In the genomic region with DNA sequence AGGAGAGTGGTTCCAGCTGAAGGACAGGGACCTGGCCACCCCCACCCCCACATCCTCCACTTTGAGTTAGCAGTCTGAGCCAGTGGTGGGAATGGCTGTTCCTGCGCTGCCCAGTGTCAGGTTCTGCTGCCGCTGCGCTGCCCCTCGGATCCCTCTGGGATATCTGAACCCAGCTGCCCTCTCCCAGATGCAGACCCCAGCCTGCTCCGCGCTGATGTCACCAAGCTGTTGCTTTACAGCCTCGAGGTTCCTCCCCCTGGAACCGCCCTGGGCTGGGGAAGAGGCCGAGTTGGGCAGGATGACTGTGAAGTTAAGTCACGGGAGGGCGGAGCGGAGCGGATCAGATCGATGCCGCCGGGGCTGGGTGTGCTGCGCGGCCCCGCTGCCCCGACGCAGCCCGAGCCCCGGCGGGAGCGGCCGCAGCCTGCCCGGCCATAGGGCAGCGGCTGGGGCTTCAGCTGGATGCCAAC, we compare ENCODE assay signal across 8 mouse cellular contexts.
A peak's percentile ranks its signal among the peaks of the same experiment; 100 is the strongest.
DNase-seq lines count a peak whose midpoint lies in the region; ATAC-seq and TF ChIP-seq lines count a peak whose summit lies in the region.

No protein-coding gene starts in this region.

- H3ac ChIP-seq in C2C12 (ENCODE audit: control insufficient read depth, insufficient read length, low read depth) = peak overlapping the region; percentile 53

- peak overlapping the region; percentile 73 for H3K9ac ChIP-seq in intestine, embryonic 16.5 days (ENCODE audit: low read depth, low read length)
- H3K9ac ChIP-seq in neural tube, embryonic 14.5 days (replicated peaks; ENCODE audit: low read depth, low read length) = peak overlapping the region; percentile 50

- TF ChIP-seq CTCF in C2C12 (IDR thresholded peaks at IDR 0.05; ENCODE audit: control insufficient read depth, insufficient read depth, insufficient read length) = no peak

- no peak overlapping the region for H3K4me3 ChIP-seq in C2C12 (ENCODE audit: insufficient read depth, poor library complexity, severe bottlenecking)
- H3K4me3 ChIP-seq in intestine, embryonic 16.5 days (ENCODE audit: low read length) = peak overlapping the region; percentile 62
- H3K4me3 ChIP-seq in neural tube, embryonic 14.5 days (ENCODE audit: low read depth, low read length) = peak overlapping the region; percentile 30

- peaks cover 37% of the 10 kb centered on the region for H3K36me3 ChIP-seq in C2C12 (ENCODE audit: control insufficient read depth, insufficient read depth)
- H3K36me3 ChIP-seq in intestine, embryonic 16.5 days (ENCODE audit: control insufficient read depth, insufficient read depth, low read length) = no peaks in the 10 kb centered on the region
- H3K36me3 ChIP-seq in neural tube, embryonic 14.5 days (ENCODE audit: control insufficient read depth, insufficient read depth, low read length) = no peaks in the 10 kb centered on the region

- H3K79me3 ChIP-seq in C2C12 (ENCODE audit: low read depth) = peaks cover 38% of the 10 kb centered on the region

- peak overlapping the region; percentile 89 for H3K4me2 ChIP-seq in intestine, embryonic 16.5 days (ENCODE audit: low read depth, low read length)
- peak overlapping the region; percentile 55 for H3K4me2 ChIP-seq in neural tube, embryonic 14.5 days (ENCODE audit: low read depth, low read length)

- peak; percentile 74 to 78 for DNase-seq in adrenal gland, adult 18-20 months (ENCODE audit: low spot score in 2 of 2)
- peak; percentile 91 for DNase-seq in embryo, embryonic 11 days
- DNase-seq in heart, adult 18-20 months = peak; percentile 84 to 87
- DNase-seq in lung, adult 18-20 months = peak; percentile 82 to 87
- peak; percentile 67 to 77 for DNase-seq in urinary bladder, adult 18-20 months (ENCODE audit: low spot score in 2 of 2)

- peaks cover 90% of the 10 kb centered on the region for H3K79me2 ChIP-seq in C2C12 (ENCODE audit: control insufficient read depth, insufficient read depth)

- WGBS in intestine, embryonic 16.5 days = under 1% methylated on average over 28 of the region's 28 CpGs
- 0% methylated on average over 28 of the region's 28 CpGs for WGBS in neural tube, embryonic 14.5 days

- peak overlapping the region; percentile 32 for H3K27ac ChIP-seq in intestine, embryonic 16.5 days (ENCODE audit: low read length)
- no peak overlapping the region for H3K27ac ChIP-seq in neural tube, embryonic 14.5 days (ENCODE audit: low read depth, low read length)

- H3K9me3 ChIP-seq in intestine, embryonic 16.5 days (ENCODE audit: control insufficient read depth, low read length) = no peaks in the 10 kb centered on the region
- no peaks in the 10 kb centered on the region for H3K9me3 ChIP-seq in neural tube, embryonic 14.5 days (ENCODE audit: control insufficient read depth, low read length)

- H3K4me1 ChIP-seq in intestine, embryonic 16.5 days (ENCODE audit: control insufficient read depth, insufficient read depth, low read length) = peaks cover 6% of the 10 kb centered on the region; the same call in 1 of the 2 replicates
- H3K4me1 ChIP-seq in neural tube, embryonic 14.5 days (ENCODE audit: control insufficient read depth, insufficient read depth, low read length) = peaks cover 9% of the 10 kb centered on the region

- ATAC-seq in intestine, embryonic 16.5 days = peak; percentile 96
- peak; percentile 85 for ATAC-seq in neural tube, embryonic 14.5 days (ENCODE audit: low read depth)

- H3K27me3 ChIP-seq in C2C12 (ENCODE audit: control insufficient read depth, insufficient read depth, insufficient read length) = no peaks in the 10 kb centered on the region
- H3K27me3 ChIP-seq in intestine, embryonic 16.5 days (replicated peaks; ENCODE audit: control insufficient read depth, insufficient read depth, low read length) = no peaks in the 10 kb centered on the region
- H3K27me3 ChIP-seq in neural tube, embryonic 14.5 days (ENCODE audit: control insufficient read depth, insufficient read depth, low read length) = no peaks in the 10 kb centered on the region

TF ChIP-seq in C2C12, 6 proteins besides CTCF, POLR2A, EP300 and RAD21:
- TF ChIP-seq CEBPB (IDR thresholded peaks at IDR 0.05; ENCODE audit: low read depth) (no peak), MAX (IDR thresholded peaks at IDR 0.05) (no peak), USF1 (IDR thresholded peaks at IDR 0.05; ENCODE audit: low read depth) (no peak), MYOG (IDR thresholded peaks at IDR 0.05; ENCODE audit: control insufficient read depth, extremely low read depth, insufficient read length) (no peak), MYOD1 (IDR thresholded peaks at IDR 0.05; ENCODE audit: control insufficient read depth, insufficient read length, low read depth) (no peak), FOSL1 (IDR thresholded peaks at IDR 0.05; ENCODE audit: insufficient read depth, low read length, poor library complexity, severe bottlenecking) (no peak)
